Mouse (Mus musculus): ENCODE measurements around the gene Faiml. TPM values are rescaled to one million over a fixed set of nuclear protein-coding genes. Genes with fewer than 3 reads are reported as not detected.
A peak's percentile ranks its signal among the peaks of the same experiment; 100 is the strongest.

The Faiml gene
- total and polyA plus RNA-seq, 3 experiments, result not detected

- intact Hi-C loops (cut with DNase I), result loop anchor here (10.0 kb wide), 2 partner anchors 326 to 634 kb away; partner anchors contain the start of gene Dbr1
- TF ChIP-seq POLR2A (IDR thresholded peaks at IDR 0.05; ENCODE audit: insufficient read depth, low read depth, low read length), result no peak
- no peak for TF ChIP-seq EP300 (IDR thresholded peaks at IDR 0.05; ENCODE audit: insufficient read depth, low read depth, low read length)
- TF ChIP-seq CTCF (IDR thresholded peaks at IDR 0.05), result no peak
These were observed 11.3 kb upstream of the Faiml start for GRCm38 (mm10) chr9:99248304-99248703.

GRCm38 (mm10) chr9:99243895-99244293 lies 6.9 kb upstream of the Faiml start:
- intact Hi-C loops (cut with DNase I), result loop anchor here (2.0 to 10.0 kb wide), 5 partner anchors 103 to 629 kb away; partner anchors contain the start of genes Dbr1, Mras and Pik3cb

More at GRCm38 (mm10) chr9:99248304-99248703, 11.3 kb upstream of the Faiml start:
- DNase-seq, result no peak
- Histone ChIP-seq H3K4me3 (no peak overlapping the region), H3K27me3 (ENCODE audit: control insufficient read depth, insufficient read depth, low read length) (no peaks in the 10 kb centered on the region), H3K4me1 (ENCODE audit: control insufficient read depth, insufficient read depth, low read length) (no peaks in the 10 kb centered on the region), H3K9ac (ENCODE audit: low read depth, low read length) (no peak overlapping the region), H3K36me3 (ENCODE audit: control insufficient read depth, insufficient read depth, low read length) (no peaks in the 10 kb centered on the region), H3K27ac (no peak overlapping the region), H3K79me2 (replicated peaks; ENCODE audit: control insufficient read depth, insufficient read depth, low read length) (no peaks in the 10 kb centered on the region)
- 69% methylated on average over 8 of the region's 8 CpGs for WGBS

DNA sequence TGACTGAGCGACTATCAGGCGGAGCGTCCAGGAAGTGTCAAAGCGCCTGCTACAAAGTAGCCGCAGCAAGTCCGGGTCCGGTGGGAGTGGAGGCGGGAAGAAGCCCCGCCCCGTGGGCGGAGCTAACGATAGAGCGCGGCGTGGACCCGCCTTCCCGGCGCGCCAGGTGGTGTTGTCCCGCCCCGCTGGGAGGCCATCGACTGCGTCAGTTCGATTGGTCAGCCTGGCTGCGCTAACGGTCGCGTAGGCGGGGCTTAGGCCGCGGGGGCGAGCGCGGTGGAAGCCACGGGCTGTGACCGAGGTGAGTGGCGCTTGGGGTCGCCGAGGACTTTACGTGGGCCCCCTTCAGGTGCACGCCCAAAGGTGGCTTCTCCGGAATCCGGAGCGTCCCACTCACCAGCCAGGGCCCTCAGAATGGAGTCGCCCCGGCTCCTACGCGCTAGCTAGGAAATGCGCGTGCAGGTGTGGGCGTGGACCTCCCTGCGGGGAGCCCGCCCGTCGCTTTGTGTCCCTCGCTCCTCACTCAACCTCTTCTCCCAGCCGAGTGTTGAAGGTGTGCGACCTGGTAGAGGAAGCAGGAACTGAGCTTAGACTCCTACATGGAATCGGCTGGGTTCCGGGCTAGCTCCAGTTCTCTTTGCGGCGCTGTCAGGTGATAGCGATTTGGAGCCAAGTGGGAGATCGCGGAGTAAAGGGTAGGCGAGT lies 6.3 kb upstream of the Faiml start, which contains the start of gene Cep70:
Gene Cep70, plus strand, starts transcription at position 178 of the 705 bp plus-strand sequence.
- peak; percentile 97 for DNase-seq
- peak within 1 kb of the TSS; percentile 71 for H3K9ac ChIP-seq (ENCODE audit: low read depth, low read length)
- H3K27ac ChIP-seq, result peak within 1 kb of the TSS; percentile 80
- H3K4me1 ChIP-seq (ENCODE audit: control insufficient read depth, insufficient read depth, low read length), result no peaks in the 10 kb centered on the region; the same call in 1 of the 2 replicates
- H3K4me3 ChIP-seq, result peak within 1 kb of the TSS; percentile 73
- WGBS, result under 1% methylated on average over 66 of the region's 66 CpGs
- no peaks in the 10 kb centered on the region for H3K79me2 ChIP-seq (replicated peaks; ENCODE audit: control insufficient read depth, insufficient read depth, low read length)
- no peaks in the 10 kb centered on the region for H3K36me3 ChIP-seq (ENCODE audit: control insufficient read depth, insufficient read depth, low read length)
- intact Hi-C loops (cut with DNase I), result loop anchor here (2.0 to 10.0 kb wide), 5 partner anchors 103 to 629 kb away; partner anchors contain the start of genes Dbr1, Mras and Pik3cb
- TF ChIP-seq POLR2A (IDR thresholded peaks at IDR 0.05; ENCODE audit: insufficient read depth, low read depth, low read length), result peak; percentile 47; the same call in 1 of the 2 replicates
- no peak for TF ChIP-seq EP300 (IDR thresholded peaks at IDR 0.05; ENCODE audit: insufficient read depth, low read depth, low read length)
- H3K27me3 ChIP-seq (ENCODE audit: control insufficient read depth, insufficient read depth, low read length), result no peaks in the 10 kb centered on the region

More at GRCm38 (mm10) chr9:99243895-99244293, 6.9 kb upstream of the Faiml start:
- Histone ChIP-seq H3K9ac (ENCODE audit: low read depth, low read length) (peak overlapping the region; percentile 71), H3K4me1 (ENCODE audit: control insufficient read depth, insufficient read depth, low read length) (no peaks in the 10 kb centered on the region; the same call in 1 of the 2 replicates), H3K27me3 (ENCODE audit: control insufficient read depth, insufficient read depth, low read length) (no peaks in the 10 kb centered on the region), H3K36me3 (ENCODE audit: control insufficient read depth, insufficient read depth, low read length) (no peaks in the 10 kb centered on the region), H3K79me2 (replicated peaks; ENCODE audit: control insufficient read depth, insufficient read depth, low read length) (no peaks in the 10 kb centered on the region), H3K4me3 (peak overlapping the region; percentile 73), H3K27ac (peak overlapping the region; percentile 80)
- TF ChIP-seq POLR2A (IDR thresholded peaks at IDR 0.05; ENCODE audit: insufficient read depth, low read depth, low read length), result no peak
- no peak for TF ChIP-seq EP300 (IDR thresholded peaks at IDR 0.05; ENCODE audit: insufficient read depth, low read depth, low read length)
- no peak for TF ChIP-seq CTCF (IDR thresholded peaks at IDR 0.05)
- WGBS, result 10% methylated on average over 10 of the region's 10 CpGs
- no peak for DNase-seq

DNA sequence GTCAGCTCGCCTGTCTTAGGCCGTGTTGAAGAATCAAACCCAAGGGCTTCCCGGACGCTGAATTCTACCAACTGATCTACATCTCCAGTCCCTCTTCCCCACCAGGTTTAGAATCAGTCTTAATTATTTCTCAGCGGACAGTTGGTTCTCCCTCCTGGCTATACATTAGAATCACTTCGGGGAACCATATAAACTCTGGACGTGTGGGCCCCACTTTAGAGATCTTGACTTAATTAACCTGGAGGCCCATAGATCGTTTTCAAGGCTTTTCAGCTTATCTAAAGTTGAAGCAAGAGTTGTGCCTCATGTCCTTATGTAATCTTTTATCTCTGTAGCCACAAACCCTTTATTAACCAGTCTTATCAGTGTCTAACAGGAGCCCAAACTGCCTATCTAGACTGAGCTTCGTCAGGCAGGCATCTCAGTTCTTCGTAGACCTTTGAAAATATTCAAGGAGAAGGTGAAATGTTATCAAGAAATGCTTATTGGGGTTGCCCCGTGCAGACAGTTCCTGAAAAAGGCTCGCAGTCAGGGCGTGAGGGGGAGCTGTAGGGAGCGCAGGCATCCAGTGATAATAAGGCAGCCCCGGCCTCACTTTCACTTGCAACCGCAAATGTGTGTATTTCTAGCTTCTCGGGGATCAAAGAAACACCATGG lies 5.6 kb upstream of the Faiml start:
- Histone ChIP-seq H3K9ac (ENCODE audit: low read depth, low read length) (peak overlapping the region; percentile 59), H3K27ac (peak overlapping the region; percentile 80), H3K36me3 (ENCODE audit: control insufficient read depth, insufficient read depth, low read length) (no peaks in the 10 kb centered on the region), H3K79me2 (replicated peaks; ENCODE audit: control insufficient read depth, insufficient read depth, low read length) (no peaks in the 10 kb centered on the region), H3K27me3 (ENCODE audit: control insufficient read depth, insufficient read depth, low read length) (no peaks in the 10 kb centered on the region), H3K4me1 (ENCODE audit: control insufficient read depth, insufficient read depth, low read length) (no peaks in the 10 kb centered on the region; the same call in 1 of the 2 replicates), H3K4me3 (peak overlapping the region; percentile 73)
- WGBS, result 5% methylated on average over 17 of the region's 17 CpGs
- TF ChIP-seq EP300 (IDR thresholded peaks at IDR 0.05; ENCODE audit: insufficient read depth, low read depth, low read length) (no peak), POLR2A (IDR thresholded peaks at IDR 0.05; ENCODE audit: insufficient read depth, low read depth, low read length) (no peak; the same call in 1 of the 2 replicates), CTCF (IDR thresholded peaks at IDR 0.05) (no peak)
- intact Hi-C loops (cut with DNase I), result loop anchor here (1.0 to 10.0 kb wide), 6 partner anchors 102 to 628 kb away; partner anchors contain the start of genes Dbr1, Mras and Pik3cb
- no peak for DNase-seq

GRCm38 (mm10) chr9:99242035-99242434 lies 5.0 kb upstream of the Faiml start:
- no peaks in the 10 kb centered on the region for H3K79me2 ChIP-seq (replicated peaks; ENCODE audit: control insufficient read depth, insufficient read depth, low read length)
- no peaks in the 10 kb centered on the region for H3K36me3 ChIP-seq (ENCODE audit: control insufficient read depth, insufficient read depth, low read length)
- no peaks in the 10 kb centered on the region for H3K27me3 ChIP-seq (ENCODE audit: control insufficient read depth, insufficient read depth, low read length)
- WGBS, result 1% methylated on average over 7 of the region's 7 CpGs
- intact Hi-C loops (cut with DNase I), result loop anchor here (1.0 to 10.0 kb wide), 6 partner anchors 101 to 627 kb away; partner anchors contain the start of genes Dbr1, Mras and Pik3cb
- peak; percentile 98 for TF ChIP-seq CTCF (IDR thresholded peaks at IDR 0.05)
- 0 out of 2 replicates have a peak, but pooled peaks have one; percentile 41 for TF ChIP-seq EP300 (IDR thresholded peaks at IDR 0.05; ENCODE audit: insufficient read depth, low read depth, low read length)
- no peak for TF ChIP-seq POLR2A (IDR thresholded peaks at IDR 0.05; ENCODE audit: insufficient read depth, low read depth, low read length)
- no peak overlapping the region for H3K27ac ChIP-seq
- peak; percentile 48 to 66 for DNase-seq
- peak overlapping the region; percentile 73 for H3K4me3 ChIP-seq
- H3K9ac ChIP-seq (ENCODE audit: low read depth, low read length), result no peak overlapping the region
- H3K4me1 ChIP-seq (ENCODE audit: control insufficient read depth, insufficient read depth, low read length), result no peaks in the 10 kb centered on the region; the same call in 1 of the 2 replicates
